Mouse (Mus musculus) frontal cortex, postnatal 10 days (tissue): ENCODE results near the gene Mios.

ENCODE experiments used
- DNase-seq, 2 experiments: peaks; one replicate each; pipeline ENCODE4 v3.0.0; 2022; ENCODE audit warnings: low spot score in 2 of 2, mixed read lengths in 1 of 2

Gene Mios

GRCm38 (mm10) chr6:8209047-8209865, at the start of gene Mios:
Gene Mios (plus strand): TSS chr6:8209222.
- peak; percentile 75 to 84 for DNase-seq

GRCm38 (mm10) chr6:8160001-8160400, 49.0 kb upstream of the Mios start:
- DNase-seq = no peak

- DNase-seq = no peak
These were observed 44.3 kb upstream of the Mios start for GRCm38 (mm10) chr6:8164741-8165140.

GRCm38 (mm10) chr6:8172101-8172500, 36.9 kb upstream of the Mios start:
- no peak for DNase-seq

GRCm38 (mm10) chr6:8174062-8174461, 35.0 kb upstream of the Mios start:
- no peak for DNase-seq

- no peak for DNase-seq
These were observed 33.7 kb upstream of the Mios start for GRCm38 (mm10) chr6:8175346-8175745.

GRCm38 (mm10) chr6:8176116-8176515, 32.9 kb upstream of the Mios start:
- no peak for DNase-seq

- no peak for DNase-seq
These were observed 30.6 kb upstream of the Mios start for GRCm38 (mm10) chr6:8178397-8178941.

GRCm38 (mm10) chr6:8188599-8189233, 20.3 kb upstream of the Mios start:
- DNase-seq = no peak

- no peak for DNase-seq
These were observed 19.1 kb upstream of the Mios start for GRCm38 (mm10) chr6:8189917-8190316.

GRCm38 (mm10) chr6:8192517-8192916, 16.5 kb upstream of the Mios start, which contains the start of gene Col28a1:
Gene Col28a1 (minus strand): TSS chr6:8192617.
- no peak for DNase-seq

- DNase-seq = no peak
These were observed 804 bp downstream of the Mios start for GRCm38 (mm10) chr6:8209866-8210186.

- DNase-seq = no peak
These were observed 1.6 kb downstream of the Mios start for GRCm38 (mm10) chr6:8210661-8211060.

GRCm38 (mm10) chr6:8227035-8227434, 18.0 kb downstream of the Mios start:
- no peak for DNase-seq

- DNase-seq = no peak
These were observed 19.6 kb downstream of the Mios start for GRCm38 (mm10) chr6:8228596-8228995.

- no peak for DNase-seq
These were observed 49.3 kb downstream of the Mios start for GRCm38 (mm10) chr6:8258316-8258715.

GRCm38 (mm10) chr6:8259004-8259666, 50.1 kb downstream of the Mios start, which contains the start of the genes Rpa3, Umad1 and Gm45062:
Gene Rpa3 (minus strand): TSS chr6:8259173.
Gene Umad1 (plus strand): TSS chr6:8259288.
Gene Gm45062 (plus strand): TSS chr6:8259450.
- peak; percentile 97 for DNase-seq

GRCm38 (mm10) chr6:8259667-8260044, 50.6 kb downstream of the Mios start:
- DNase-seq = no peak

- no peak for DNase-seq
These were observed 62.0 kb downstream of the Mios start for GRCm38 (mm10) chr6:8271047-8271446.

GRCm38 (mm10) chr6:8274387-8275054, 65.5 kb downstream of the Mios start:
- DNase-seq = no peak

GRCm38 (mm10) chr6:8275098-8275497, 66.1 kb downstream of the Mios start:
- DNase-seq = peak; percentile 36 to 65

- DNase-seq = no peak
These were observed 67.4 kb downstream of the Mios start for GRCm38 (mm10) chr6:8276431-8276830.
